Mouse (Mus musculus) embryonic fibroblast, embryonic 13.5 days (primary cell): ENCODE results near the gene Mapkap1.

Experiments used
- CTCF ChIP-seq: IDR thresholded peaks from 2 replicates; pipeline ENCODE4 v1.5.1; 2011; ENCODE audit warnings: mild to moderate bottlenecking, control low read depth, low read length, moderate library complexity, borderline replicate concordance; ENCODE audit not compliant: insufficient read depth
- POLR2A ChIP-seq: IDR thresholded peaks from 2 replicates; pipeline ENCODE4 v1.6.1; 2011; ENCODE audit warnings: low read depth, mild to moderate bottlenecking, control low read depth, low read length, moderate library complexity

GRCm38 (mm10) chr2:34600734-34601133 is 194.2 kb downstream of the Mapkap1 start:
- TF ChIP-seq POLR2A = no peak
- TF ChIP-seq CTCF = no peak
